Mouse (Mus musculus): ENCODE data around the gene Jtb.

DNA sequence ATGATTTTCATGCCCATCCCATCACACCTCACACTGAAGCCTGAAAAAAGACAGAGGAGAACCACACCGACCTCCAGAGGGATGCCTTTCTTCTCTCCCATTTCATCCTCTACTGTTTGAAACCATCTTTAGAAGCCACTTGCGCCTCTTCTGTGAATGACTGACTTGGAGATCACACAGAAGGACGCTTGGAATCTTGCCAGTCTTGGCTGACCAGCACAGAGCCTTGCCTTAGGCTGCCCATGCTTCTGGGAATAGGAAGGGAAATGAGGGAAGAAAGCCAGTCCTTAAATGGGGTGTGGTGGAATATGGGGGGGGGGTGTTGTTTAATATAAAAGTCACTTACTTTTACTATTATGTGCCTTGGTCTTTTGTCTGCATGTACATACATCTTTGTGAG is 47.8 kb upstream of the Jtb start:
- no peak for TF ChIP-seq POLR2A (IDR thresholded peaks at IDR 0.05; ENCODE audit: low read depth, low read length)
- no peak for TF ChIP-seq CTCF (IDR thresholded peaks at IDR 0.05; ENCODE audit: extremely low read depth, insufficient read length, insufficient replicate concordance, low read depth, low read length)

Data from small intestine, adult 2 months (tissue).